In genomic region chr5:83440259-83440658, GRCm38 (mm10) we compare ENCODE assay signal across 9 mouse cellular contexts.
DNase-seq lines count a peak whose midpoint lies in the region; ATAC-seq and TF ChIP-seq lines count a peak whose summit lies in the region.
"Had no signal": no experiment of that assay in that cellular context is flagged by ENCODE, and none has a peak within 500 bp of the region (broad histone marks: within the 10 kb centered on the region; RNA-seq: fewer than 3 reads in every experiment).

No protein-coding gene starts in this region.

- H3K27ac ChIP-seq in heart, adult 2 months, result no peak overlapping the region
- H3K27ac ChIP-seq in heart, embryonic 10.5 days, result no peak overlapping the region
- no peak overlapping the region for H3K27ac ChIP-seq in forebrain, embryonic 13.5 days
- H3K27ac ChIP-seq in midbrain, postnatal 0 days (ENCODE audit: low read depth, low read length), result no peak overlapping the region
- H3K27ac ChIP-seq: liver, embryonic 15.5 days had no signal

- H3K4me1 ChIP-seq in heart, adult 2 months (ENCODE audit: control insufficient read depth, insufficient read depth, low read length), result no peaks in the 10 kb centered on the region
- H3K4me1 ChIP-seq in heart, embryonic 10.5 days, result no peaks in the 10 kb centered on the region
- H3K4me1 ChIP-seq in forebrain, embryonic 13.5 days, result no peaks in the 10 kb centered on the region
- no peaks in the 10 kb centered on the region for H3K4me1 ChIP-seq in midbrain, postnatal 0 days (ENCODE audit: insufficient read depth, low read length)
- H3K4me1 ChIP-seq: liver, embryonic 15.5 days had no signal

- peak; percentile 70 for ATAC-seq in forebrain, embryonic 13.5 days
- ATAC-seq in midbrain, postnatal 0 days (ENCODE audit: low FRiP score), result no peak
- no peak for ATAC-seq in erythroblast, adult 5-6 weeks (replicated peaks; ENCODE audit: low FRiP score, poor library complexity, severe bottlenecking)

- no peaks in the 10 kb centered on the region for H3K79me3 ChIP-seq in C2C12 (ENCODE audit: low read depth)

- TF ChIP-seq CTCF in heart, adult 2 months (IDR thresholded peaks at IDR 0.05), result peak; percentile 89
- peak; percentile 17 for TF ChIP-seq CTCF in C2C12 (IDR thresholded peaks at IDR 0.05; ENCODE audit: control insufficient read depth, insufficient read depth, insufficient read length)
- TF ChIP-seq CTCF in midbrain, postnatal 0 days (IDR thresholded peaks at IDR 0.05), result peak; percentile 94

- no peak for DNase-seq in heart, adult 2 months
- DNase-seq in heart, embryonic 10.5 days (ENCODE audit: low spot score), result no peak
- peak; percentile 9 for DNase-seq in c-Kit-negative CD71-positive TER-119-positive erythroid progenitor cells, embryonic 14.5 days (ENCODE audit: low read depth, low spot score)
- peak; percentile 7 for DNase-seq in layer of hippocampus, adult 9-10 months (ENCODE audit: low spot score)
- DNase-seq in midbrain, postnatal 0 days (ENCODE audit: low spot score), result peak; percentile 79

- TF ChIP-seq POLR2A in heart, adult 2 months (IDR thresholded peaks at IDR 0.05; ENCODE audit: insufficient read depth, low read depth, low read length), result no peak

- no peaks in the 10 kb centered on the region for H3K27me3 ChIP-seq in heart, adult 2 months (ENCODE audit: control insufficient read depth, insufficient read depth, low read length)
- H3K27me3 ChIP-seq in heart, embryonic 10.5 days (ENCODE audit: insufficient read depth, poor library complexity, severe bottlenecking), result no peaks in the 10 kb centered on the region
- H3K27me3 ChIP-seq in C2C12 (ENCODE audit: control insufficient read depth, insufficient read depth, insufficient read length), result no peaks in the 10 kb centered on the region
- no peaks in the 10 kb centered on the region for H3K27me3 ChIP-seq in forebrain, embryonic 13.5 days
- no peaks in the 10 kb centered on the region for H3K27me3 ChIP-seq in midbrain, postnatal 0 days (ENCODE audit: insufficient read depth, low read length)
- H3K27me3 ChIP-seq: liver, embryonic 15.5 days had no signal

- no peaks in the 10 kb centered on the region for H3K9me3 ChIP-seq in heart, embryonic 10.5 days
- no peaks in the 10 kb centered on the region for H3K9me3 ChIP-seq in forebrain, embryonic 13.5 days (replicated peaks)
- H3K9me3 ChIP-seq in midbrain, postnatal 0 days (ENCODE audit: low read length), result no peaks in the 10 kb centered on the region
- H3K9me3 ChIP-seq: liver, embryonic 15.5 days had no signal

- H3K4me2 ChIP-seq in forebrain, embryonic 13.5 days, result no peak overlapping the region
- H3K4me2 ChIP-seq in midbrain, postnatal 0 days (ENCODE audit: low read depth, low read length, poor library complexity, severe bottlenecking), result no peak overlapping the region
- H3K4me2 ChIP-seq: liver, embryonic 15.5 days had no signal

- no peaks in the 10 kb centered on the region for H3K79me2 ChIP-seq in heart, adult 2 months (replicated peaks; ENCODE audit: control insufficient read depth, insufficient read depth, low read length)
- H3K79me2 ChIP-seq in C2C12 (ENCODE audit: control insufficient read depth, insufficient read depth), result no peaks in the 10 kb centered on the region

- H3K36me3 ChIP-seq in heart, adult 2 months (ENCODE audit: control insufficient read depth, insufficient read depth, low read length), result no peaks in the 10 kb centered on the region
- H3K36me3 ChIP-seq in heart, embryonic 10.5 days, result no peaks in the 10 kb centered on the region
- H3K36me3 ChIP-seq in C2C12 (ENCODE audit: control insufficient read depth, insufficient read depth), result no peaks in the 10 kb centered on the region
- no peaks in the 10 kb centered on the region for H3K36me3 ChIP-seq in forebrain, embryonic 13.5 days (ENCODE audit: poor library complexity, severe bottlenecking)
- no peaks in the 10 kb centered on the region for H3K36me3 ChIP-seq in midbrain, postnatal 0 days (ENCODE audit: insufficient read depth, low read length)
- H3K36me3 ChIP-seq: liver, embryonic 15.5 days had no signal

- WGBS in heart, adult 2 months, result 7% methylated on average over 3 of the region's 3 CpGs
- 5% methylated on average over 3 of the region's 3 CpGs for WGBS in heart, embryonic 10.5 days
- 12% methylated on average over 3 of the region's 3 CpGs for WGBS in forebrain, embryonic 13.5 days
- WGBS in midbrain, postnatal 0 days, result 8% methylated on average over 3 of the region's 3 CpGs

- no peak overlapping the region for H3ac ChIP-seq in C2C12 (ENCODE audit: control insufficient read depth, insufficient read length, low read depth)

- H3K4me3 ChIP-seq in heart, adult 2 months, result no peak overlapping the region
- H3K4me3 ChIP-seq in heart, embryonic 10.5 days, result no peak overlapping the region
- H3K4me3 ChIP-seq in C2C12 (ENCODE audit: insufficient read depth, poor library complexity, severe bottlenecking), result no peak overlapping the region
- no peak overlapping the region for H3K4me3 ChIP-seq in forebrain, embryonic 13.5 days
- H3K4me3 ChIP-seq in midbrain, postnatal 0 days (ENCODE audit: low read depth, low read length), result no peak overlapping the region
- H3K4me3 ChIP-seq: liver, embryonic 15.5 days had no signal

- intact Hi-C loops in heart, adult 2 months (cut with DNase I), result no loop called here

- TF ChIP-seq EP300 in heart, adult 2 months (IDR thresholded peaks at IDR 0.05; ENCODE audit: insufficient read depth, low read depth, low read length), result no peak

- H3K9ac ChIP-seq in heart, adult 2 months (ENCODE audit: low read depth, low read length), result no peak overlapping the region
- no peak overlapping the region for H3K9ac ChIP-seq in forebrain, embryonic 13.5 days
- H3K9ac ChIP-seq in midbrain, postnatal 0 days (replicated peaks; ENCODE audit: low read length, poor library complexity, severe bottlenecking), result no peak overlapping the region
- H3K9ac ChIP-seq: liver, embryonic 15.5 days had no signal

TF ChIP-seq in C2C12, 6 proteins besides CTCF, POLR2A, EP300 and RAD21:
- TF ChIP-seq USF1 (IDR thresholded peaks at IDR 0.05; ENCODE audit: low read depth) (no peak), MYOD1 (IDR thresholded peaks at IDR 0.05; ENCODE audit: control insufficient read depth, insufficient read length, low read depth) (no peak), FOSL1 (IDR thresholded peaks at IDR 0.05; ENCODE audit: insufficient read depth, low read length, poor library complexity, severe bottlenecking) (no peak), CEBPB (IDR thresholded peaks at IDR 0.05; ENCODE audit: low read depth) (no peak), MYOG (IDR thresholded peaks at IDR 0.05; ENCODE audit: control insufficient read depth, extremely low read depth, insufficient read length) (no peak), MAX (IDR thresholded peaks at IDR 0.05) (no peak)

Comparison
In these comparisons a context has a peak if more than half of its experiments do, and no peak if none do; other contexts are left out.
1. DNase-seq: peak in c-Kit-negative CD71-positive TER-119-positive erythroid progenitor cells, embryonic 14.5 days (single experiment), layer of hippocampus, adult 9-10 months (single experiment) and midbrain, postnatal 0 days (single experiment); none in heart, adult 2 months (0 of 2) and heart, embryonic 10.5 days (single experiment).
2. CTCF ChIP-seq: peak in every context shown above with its lines; median percentile 94 in midbrain, postnatal 0 days; 89 in heart, adult 2 months; 17 in C2C12.